Mouse (Mus musculus) T-helper 2 cell (primary cell): ENCODE measurements at regions not wholly inside any gene's neighbourhood (a gene's known extent, or its start where the extent isn't known, plus 50 kb on each side); places are given as distances from the start of the nearest gene placed in this dataset.

Source experiments
- in situ Hi-C: fragments of 300-600 bp; cut with MboI, MseI; formaldehyde crosslinking; loops from one replicate; pipeline ENCODE4 v1.15.1; 2025; ENCODE audit warnings: high pct_unique_total_duplicates

DNA sequence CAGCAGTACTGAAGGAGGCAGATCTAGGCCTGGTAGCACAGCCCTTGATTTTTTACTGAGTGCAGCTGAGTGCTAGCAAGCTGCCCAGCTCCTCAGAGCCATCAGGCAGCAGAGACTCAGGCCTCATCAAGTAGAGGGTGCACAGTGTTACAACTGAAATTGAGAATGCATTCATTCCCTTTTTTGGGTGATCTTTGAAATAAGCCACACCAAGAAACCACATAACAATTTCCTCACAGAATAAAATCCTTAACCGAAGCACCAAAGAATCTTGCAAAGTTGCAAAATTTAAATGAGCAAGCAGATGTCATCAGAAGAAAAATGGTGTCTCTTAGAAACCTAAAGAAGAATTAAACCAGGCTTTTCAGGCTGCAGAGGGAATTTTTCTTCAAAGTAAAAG lies 621.4 kb upstream of the Intu start:
- in situ Hi-C loops: no loop called here

DNA sequence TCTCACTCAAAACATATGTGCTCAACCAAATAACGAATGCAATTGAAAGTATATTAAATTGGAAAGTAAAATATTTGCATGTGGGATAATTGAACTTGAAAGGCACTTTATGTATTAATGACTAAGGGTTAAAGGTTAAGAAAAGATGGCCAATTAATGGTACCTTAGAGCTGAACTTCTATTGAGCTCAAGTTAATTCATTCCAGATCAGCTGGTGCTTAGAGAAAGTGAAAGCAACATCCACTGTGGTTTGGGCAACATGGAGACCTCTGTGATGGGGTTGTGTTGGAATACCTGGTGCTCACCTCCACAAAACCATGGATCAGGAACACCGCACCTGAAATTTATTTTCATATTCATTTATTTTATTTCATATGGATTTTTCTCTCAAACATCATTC lies 612.5 kb upstream of the Intu start:
- in situ Hi-C loops: no loop called here

DNA sequence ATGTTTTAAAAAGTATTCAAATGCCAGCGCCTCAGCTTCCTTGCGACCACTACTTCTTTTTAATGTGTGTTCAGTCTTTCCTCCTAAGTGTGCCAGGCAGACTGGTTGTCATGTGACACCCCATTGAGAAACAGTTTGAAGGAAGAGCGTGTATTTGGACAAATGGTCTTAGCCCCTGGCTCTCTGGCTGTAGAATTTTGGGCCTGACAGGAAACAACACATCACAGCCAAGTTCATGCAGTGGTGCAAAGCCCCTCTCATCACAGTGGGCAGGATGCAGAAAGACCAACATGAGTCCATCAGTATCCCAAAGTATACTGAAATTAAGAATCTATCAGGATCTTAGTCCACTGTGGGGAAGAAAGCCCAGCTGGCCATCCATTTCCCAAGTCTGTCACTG lies 605.6 kb upstream of the Intu start:
- in situ Hi-C loops: no loop called here

DNA sequence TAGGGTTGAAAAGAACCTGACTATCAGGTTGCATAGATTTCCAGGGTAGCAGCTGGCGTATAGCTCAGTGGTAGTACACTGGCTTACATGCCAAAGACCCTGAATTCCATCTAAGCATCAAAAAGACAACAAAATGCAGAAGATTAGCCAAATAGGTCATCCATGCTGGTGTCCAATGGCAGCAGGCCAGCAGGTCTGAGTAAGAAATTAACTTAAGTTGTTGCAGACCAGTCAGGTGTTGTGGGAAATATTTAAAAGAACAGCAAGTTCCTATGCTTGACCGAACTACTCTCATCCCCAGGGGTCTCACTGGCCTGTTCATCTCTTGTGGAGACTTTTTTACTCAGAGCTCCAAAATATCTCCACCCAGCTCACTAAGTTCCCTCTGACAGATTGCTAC lies 602.7 kb upstream of the Intu start:
- in situ Hi-C loops: no loop called here

DNA sequence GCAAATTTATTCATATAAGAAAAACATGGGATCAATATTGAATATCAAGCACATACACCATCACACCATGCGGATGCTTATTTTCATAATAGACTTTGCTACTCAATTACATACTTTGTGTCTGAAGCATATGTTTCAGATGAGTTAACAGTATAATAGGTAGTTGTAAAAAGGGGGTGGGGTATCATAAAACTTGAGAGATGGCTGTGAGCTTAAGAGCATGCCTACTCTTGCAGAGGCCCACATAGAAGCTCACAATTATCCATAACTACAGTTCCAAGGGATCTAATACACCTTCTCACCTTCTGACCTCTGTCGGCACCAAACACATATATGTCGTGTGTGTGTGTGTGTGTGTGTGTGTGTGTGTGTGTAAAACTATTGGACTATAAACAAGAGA lies 597.7 kb upstream of the Intu start:
- in situ Hi-C loops: no loop called here

DNA sequence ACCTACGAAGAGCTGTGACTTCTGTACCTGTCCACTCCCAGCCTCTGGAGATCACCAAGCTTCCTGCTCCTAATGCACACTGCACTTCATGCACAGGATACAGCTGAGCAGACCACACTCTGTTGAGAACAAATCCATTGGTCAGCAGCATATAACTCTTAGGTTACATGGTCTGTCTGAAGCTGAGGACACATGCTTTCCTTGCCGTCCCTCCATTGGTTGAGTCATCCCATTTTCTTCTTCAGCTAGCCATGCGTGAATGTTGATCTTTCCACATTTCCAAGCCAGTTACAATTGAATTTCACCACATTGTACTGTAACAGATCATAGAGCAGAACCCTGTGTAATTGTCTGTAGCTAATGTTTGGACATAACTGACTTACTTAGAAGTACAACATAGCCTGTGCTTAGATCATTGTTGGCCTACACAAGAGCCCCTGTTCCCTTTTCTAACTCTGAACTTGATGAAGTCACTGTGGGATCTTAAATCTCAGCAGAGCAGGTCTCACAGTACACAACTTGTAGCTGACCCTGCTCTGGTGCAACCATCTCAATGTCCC lies 593.3 kb upstream of the Intu start:
- in situ Hi-C loops: no loop called here

DNA sequence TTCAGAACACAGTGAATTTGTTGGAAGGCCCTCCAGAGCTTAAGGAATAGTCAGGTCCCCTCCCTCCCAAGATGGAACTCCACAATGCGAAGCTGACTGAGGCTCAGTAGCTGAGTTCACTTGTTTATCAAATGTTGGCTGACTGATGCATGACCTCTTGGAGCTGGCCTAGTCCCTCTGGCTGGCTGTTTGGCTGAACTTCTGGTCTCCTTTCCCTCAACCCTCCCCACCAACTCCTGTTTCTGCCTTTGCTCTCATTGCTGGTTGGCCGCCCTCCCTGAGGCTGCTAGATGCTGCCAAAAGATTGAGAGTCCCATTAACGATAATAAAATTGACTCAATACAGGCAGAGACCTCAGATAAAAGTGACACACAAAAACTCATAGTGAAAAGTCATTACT lies 586.5 kb upstream of the Intu start:
- in situ Hi-C loops: no loop called here

DNA sequence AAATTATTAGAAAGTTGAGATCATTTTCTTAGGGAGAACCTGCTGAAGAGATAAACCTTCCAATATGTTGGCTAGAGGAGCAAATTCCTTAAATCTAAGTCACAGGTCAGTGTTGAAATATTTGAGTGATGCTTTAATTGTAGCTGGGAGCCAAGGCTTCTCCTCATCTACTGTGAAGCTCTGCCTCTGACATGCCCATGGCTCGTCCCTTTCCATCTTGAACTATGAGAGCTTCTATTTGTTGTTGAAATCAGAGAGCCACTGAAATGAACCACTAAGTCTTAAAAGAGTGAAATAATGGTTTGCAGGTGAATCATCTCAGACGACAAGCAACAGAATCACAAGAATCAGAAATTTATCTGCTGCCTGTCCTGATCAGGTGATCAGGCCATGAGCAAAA lies 579.0 kb upstream of the Intu start:
- in situ Hi-C loops: no loop called here

DNA sequence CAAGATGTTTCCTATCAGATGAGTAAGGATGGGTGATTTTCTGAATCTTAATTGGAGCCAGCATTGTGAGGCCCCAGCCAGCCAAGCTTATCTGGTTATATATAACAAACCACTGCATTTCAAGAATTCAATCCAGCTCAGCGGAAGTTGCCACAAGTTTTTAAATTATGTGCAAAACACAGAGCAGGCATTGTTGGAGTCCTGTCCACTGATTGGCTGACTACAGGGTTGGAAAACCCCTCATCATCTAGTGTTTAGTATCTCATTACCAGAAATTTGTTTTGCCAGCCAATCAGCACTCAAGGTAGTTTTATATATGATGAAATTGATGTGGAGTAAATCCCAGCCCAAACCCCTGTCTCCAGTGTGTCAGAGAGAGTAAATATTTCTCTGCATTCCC lies 578.5 kb upstream of the Intu start:
- in situ Hi-C loops: no loop called here

DNA sequence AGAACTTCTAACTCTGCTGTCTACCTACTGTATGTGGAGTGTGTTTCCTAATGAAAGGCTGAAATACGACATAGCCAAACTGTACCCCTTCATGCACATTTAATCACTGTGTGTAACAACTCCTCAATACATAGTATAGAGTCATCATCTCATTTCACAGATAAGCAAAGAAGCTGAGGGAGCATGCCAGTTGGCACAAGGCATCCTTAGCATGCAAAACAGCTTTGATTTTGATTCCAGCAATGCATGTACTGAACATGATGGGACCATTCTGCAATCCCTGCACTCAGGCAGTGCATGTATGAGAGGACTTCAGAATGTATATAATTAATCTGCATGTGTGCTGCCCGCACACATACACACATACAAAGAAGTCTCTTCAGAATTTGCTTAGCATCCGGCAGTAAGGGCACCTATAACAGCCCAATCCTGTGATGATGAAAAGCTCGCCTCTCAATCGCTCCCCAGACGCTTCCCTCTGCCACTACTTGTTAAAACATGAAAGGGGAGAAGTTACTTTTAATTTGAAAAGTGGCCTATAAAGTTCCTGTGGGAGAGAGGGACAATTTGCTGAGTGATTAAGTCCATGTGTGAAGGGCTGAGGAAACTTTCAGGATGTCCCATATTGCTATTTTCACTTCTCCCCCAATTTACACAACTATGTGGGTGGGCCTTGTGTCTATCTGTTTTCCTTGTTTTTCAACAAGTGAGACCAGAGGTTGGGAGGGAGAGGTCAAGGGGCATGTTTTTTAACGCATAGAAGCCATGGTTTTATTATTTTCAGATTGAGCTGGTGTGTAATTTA lies 569.0 kb upstream of the Intu start:
- in situ Hi-C loops: no loop called here

DNA sequence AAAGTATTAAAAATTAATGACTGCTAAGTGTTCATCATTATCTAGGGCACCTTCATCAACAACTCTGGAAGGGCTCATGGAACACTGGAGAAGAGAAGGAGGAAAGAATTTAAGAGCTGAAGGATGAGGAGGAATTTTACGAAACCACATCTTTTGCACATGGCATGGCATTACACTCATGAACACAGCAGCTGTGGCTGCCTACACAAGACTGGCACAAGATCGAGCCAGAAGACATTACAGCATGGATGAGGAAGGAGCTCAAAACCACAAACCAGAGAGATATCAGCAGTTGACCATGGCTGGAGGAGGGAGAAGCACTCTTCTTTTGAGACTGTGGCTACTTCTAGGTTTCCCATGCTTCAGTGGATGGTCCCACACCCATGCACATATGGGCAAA lies 565.7 kb upstream of the Intu start:
- in situ Hi-C loops: no loop called here

DNA sequence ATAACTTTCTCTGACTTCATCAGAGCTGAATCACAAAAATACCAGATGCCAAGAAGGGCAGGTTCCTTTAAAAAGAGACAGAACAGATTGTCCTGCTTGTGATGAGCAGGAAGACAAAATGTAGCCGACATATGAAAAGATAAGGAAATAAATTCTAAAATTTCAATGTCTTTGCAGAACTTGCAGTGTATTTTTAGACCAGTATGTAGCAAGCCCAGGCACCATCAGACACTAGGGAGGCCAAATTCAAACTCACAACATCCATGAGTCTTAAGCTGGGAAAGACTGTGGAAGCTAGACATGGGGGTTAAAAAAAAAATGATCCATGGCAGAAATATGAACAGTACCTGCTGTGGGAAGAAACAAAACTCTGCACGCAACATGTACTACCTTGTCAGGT lies 564.7 kb upstream of the Intu start:
- in situ Hi-C loops: no loop called here

DNA sequence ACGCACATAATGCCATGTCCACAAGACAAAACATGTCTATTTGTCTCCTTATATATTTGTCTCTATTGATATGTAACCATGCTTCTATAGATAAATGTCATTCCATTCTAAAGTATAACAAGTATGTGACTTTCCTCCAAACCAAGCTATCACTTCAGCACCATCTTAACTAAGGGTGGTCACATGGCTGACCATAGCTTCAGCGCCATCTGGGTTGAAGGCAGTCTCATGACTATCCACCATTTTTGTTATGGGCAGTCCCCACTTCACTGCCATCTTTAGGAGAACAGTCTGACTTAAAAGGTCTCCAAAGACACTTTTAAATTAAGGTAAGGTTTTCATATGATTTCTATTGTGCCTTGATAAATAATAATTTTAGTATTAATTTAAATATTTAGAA lies 554.1 kb upstream of the Intu start:
- in situ Hi-C loops: no loop called here

DNA sequence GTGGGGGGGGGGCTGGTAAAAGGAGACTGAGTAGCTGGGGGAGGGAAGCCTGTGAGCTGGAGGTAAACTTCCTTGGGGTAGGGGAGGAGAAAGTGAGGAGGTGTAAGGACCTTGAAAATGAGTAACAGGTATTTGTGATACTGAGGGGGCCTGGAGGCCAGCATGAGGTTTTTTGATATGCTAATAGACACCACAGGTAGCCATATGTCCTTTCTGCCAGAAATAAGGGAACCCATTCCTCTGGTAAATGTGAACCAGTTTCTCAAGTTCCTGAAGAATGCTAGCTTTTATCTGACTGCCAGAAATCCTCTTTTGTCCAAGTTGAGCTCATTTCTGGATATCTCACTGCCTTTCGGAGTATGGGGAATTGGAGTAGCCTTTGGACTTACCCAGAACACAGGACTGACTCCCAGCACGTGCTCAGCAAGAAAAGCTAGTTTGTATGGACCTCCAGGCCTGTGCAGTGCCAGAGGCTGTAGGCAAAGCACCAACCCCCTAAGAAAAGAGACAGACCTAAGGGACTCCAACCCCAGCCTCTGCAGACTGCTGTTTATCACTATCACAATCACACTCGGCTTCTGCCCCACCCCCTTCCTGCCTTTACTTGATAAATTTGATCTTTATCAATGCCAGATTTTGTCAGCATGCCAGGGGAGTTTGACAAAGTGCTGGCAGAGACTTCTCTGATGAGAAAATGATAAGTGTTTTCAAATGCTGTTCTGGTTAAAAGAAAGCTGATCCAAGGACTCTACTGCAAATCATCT lies 552.0 kb upstream of the Intu start:
- in situ Hi-C loops: no loop called here

DNA sequence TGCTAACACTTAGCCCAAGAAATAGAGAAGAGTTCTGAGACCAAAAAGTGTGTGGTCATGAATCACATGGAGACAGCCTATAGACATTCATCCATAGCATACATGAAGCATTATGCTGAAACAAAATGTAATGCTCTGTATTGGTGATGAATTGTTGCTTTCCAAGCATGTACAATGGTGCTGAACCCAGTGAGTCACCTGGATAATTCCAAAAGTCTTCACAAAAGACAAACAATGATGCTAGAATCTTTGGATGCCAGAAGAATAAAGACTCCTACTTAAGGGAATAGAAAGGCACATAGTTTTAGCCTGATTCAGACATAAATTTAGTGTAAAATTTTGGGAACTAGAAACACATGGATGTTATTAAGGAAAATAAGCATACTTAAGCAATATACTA lies 548.4 kb upstream of the Intu start:
- in situ Hi-C loops: no loop called here

DNA sequence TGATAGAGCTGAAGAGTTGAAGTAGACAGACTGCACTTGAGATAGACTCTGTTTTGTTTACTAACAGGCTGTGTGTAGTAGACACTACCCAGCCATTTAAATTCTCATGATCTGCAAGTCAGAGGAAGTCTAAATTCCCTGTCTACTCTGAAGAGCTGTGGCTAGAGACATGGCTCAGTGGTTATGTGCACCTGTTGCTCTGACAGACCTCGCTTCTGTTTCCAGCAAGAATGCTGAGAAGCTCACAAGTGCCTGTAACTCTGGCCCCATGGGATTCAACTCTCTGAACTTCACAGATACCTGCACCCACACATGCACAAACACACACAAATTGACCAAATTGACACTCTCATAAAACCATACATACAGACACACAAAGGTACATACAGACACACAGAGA lies 543.4 kb upstream of the Intu start:
- in situ Hi-C loops: no loop called here

DNA sequence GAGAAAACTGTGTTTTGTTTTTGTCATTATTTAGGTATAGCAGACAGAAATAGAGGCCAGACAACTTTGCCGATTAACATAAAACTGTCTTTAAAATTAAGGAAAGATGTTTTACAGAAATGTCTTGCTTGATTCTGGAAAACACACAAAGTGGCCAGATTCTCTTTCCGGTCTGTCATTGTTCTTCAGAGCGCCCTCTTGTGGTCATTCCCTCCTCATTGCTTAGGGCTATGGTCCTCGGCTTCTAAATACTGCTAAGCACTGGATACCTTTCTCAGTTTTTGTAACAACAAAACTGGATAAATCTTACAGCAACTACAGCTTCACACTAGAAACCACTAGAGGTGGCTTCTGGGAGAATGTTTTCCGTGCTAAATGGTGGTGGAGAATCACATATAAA lies 532.5 kb upstream of the Intu start:
- in situ Hi-C loops: no loop called here

DNA sequence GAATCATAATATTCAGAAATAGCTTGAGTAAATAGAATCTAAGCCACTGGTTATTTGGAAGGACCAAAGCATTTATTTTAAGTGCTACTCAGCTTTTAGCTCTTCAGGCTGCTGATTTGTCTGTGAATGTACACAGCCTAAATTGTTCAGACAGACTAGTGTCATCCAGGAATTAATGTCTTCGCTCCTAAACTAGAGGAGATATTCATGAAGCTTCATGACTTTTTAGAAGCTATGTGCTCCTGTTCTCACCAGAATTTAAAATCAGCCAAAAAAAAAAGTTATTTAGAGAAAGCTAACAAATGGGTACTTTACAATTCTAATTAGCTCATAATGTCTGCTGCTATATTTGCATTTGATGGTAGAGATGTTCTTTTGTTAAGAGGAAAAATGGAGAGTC lies 531.2 kb upstream of the Intu start:
- in situ Hi-C loops: no loop called here

DNA sequence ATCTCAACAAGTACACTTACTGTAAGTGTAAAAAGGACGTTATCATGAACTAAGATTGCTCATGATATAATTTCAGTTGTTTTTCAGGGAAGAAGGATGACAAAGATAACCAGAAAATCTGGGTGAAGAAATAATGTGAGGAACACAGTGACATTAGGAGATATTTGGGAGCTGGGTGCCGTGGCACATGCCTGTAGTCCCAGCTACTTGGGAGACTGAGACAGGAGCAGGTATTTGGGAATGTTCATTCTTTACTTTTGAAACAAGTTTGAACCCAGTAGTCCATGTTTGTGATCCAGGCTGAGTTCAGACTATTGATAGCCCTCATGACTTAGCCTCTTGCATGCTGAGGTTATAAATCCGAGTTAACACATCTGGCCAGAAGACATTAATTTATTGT lies 528.2 kb upstream of the Intu start:
- in situ Hi-C loops: no loop called here

DNA sequence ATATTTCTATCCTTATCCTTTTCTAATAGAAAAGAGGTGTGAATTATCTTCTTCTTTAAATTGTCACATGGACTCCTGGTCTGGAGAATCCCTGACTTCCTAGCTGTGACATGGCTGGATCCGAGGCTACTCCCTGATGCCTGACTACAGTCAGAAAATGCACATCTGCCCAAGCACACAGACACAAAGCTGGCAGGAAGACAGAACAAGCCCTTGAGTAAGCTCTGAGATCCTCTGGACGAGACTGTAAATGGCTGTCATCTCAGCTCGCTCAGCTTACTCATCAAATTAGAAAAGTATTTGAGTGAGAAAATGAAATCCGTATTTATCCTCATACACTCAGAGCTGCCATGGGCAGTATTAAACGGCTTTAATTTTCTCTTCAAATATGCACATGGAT lies 521.0 kb upstream of the Intu start:
- in situ Hi-C loops: loop anchor here (10.0 kb wide), 1 partner anchor 335 kb away; no protein-coding TSS in a partner anchor

DNA sequence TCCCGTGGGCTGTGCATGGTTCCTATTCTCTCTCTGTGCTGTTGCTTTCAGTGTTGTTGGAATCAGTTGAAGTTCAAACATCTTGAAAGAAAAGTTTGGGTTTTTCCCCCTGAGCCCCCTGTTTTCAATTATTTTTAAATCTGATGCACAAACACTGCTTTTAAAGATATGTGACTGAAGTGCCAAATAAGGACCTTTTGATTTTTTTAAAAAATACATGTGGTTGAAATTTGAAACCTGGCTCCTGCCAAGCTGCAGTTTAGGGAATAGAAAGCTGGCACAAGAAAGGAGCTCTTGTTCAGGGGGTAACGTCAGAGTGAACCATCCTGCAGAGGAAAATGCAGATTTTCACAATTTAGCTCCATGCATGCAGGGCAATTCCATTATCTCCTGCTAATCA lies 509.4 kb upstream of the Intu start:
- in situ Hi-C loops: no loop called here

DNA sequence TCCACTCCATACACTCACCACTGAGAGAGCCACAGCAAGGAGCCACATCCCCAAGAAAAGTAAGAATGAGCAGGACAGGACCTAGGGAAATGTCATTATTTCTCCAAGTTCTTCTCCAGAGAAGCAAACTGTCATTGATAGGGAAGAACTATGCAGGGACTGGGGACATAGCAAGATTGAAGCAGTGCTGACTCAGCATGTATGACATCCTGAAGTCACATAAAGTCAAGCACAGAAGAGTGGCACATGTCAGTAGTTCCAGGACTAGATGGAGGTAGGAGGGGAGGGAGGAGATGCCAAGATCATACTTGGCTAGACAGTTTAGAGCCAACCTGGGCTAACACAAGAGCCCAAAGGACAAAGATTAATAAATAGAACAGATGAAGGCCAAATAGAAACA lies 503.4 kb upstream of the Intu start:
- in situ Hi-C loops: no loop called here

DNA sequence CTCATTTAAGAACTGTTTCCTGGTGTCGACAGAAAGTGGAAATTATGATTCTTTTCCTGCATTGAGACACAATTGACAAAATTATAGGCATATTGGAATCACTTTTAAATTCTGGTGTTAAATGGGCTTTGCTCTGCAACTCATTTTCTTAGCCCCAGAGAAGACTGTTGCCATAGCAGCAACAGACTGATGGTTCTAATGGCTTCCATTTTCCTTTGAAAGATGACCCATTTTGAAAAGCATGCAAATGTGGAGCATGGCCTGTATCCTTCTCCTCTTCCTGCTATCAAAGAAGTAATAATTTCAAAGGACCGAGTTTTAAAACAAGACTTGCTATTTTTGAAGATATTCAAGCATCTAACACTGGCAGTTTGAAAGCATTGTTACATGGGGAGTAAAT lies 494.9 kb upstream of the Intu start:
- in situ Hi-C loops: no loop called here
